Mouse (Mus musculus): ENCODE data around the gene Arid3b. TPM values are rescaled to one million over a fixed set of nuclear protein-coding genes. Genes with fewer than 3 reads are reported as not detected.
"Not testable (repeated sequence)": the region's sequence is repeated elsewhere in the genome, so short reads cannot be mapped to it uniquely, and the experiment has no call there.

Arid3b gene
- polyA plus RNA-seq (2015; fragmentation: Nextera tagmentation; extraction: Ambion mirVana) = 5.9 and 6.0 TPM in 2 replicates

DNA sequence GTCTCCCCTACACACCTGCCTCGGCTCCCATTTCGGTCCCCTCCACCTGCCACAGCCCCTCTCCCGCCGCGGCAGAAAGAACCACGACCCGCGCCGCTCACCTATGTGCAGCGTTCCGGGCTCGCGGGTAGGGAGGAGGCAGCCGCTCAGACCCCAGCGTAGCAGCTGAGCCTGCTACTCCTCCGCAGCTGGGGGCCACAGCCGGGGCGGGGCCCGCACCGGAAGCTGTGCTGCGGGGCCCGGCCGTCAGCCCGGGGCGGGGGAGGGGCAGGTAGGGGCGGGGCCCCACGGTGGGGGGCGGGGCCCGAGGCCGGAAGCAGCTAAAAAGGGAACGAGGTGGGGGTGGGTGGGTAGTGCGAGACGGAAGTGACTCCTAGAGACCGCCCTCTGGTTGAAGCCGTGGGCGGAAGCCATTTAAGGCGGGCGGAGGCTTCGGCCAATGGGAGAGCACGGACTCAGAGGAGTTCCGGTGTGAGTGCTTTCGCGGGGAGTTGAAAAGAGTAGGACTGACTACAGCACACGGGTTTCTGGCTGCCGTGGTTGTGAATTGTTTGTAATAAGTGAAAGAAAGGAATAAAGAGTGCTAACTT lies at the start of gene Arid3b:
Gene Arid3b, minus strand, starts transcription at position 213 of the 590 bp plus-strand sequence.
- WGBS = under 1% methylated on average over 42 of the region's 45 CpGs
- H3K27ac ChIP-seq = peak within 1 kb of the TSS; percentile 61; the same call in 1 of the 2 replicates

DNA sequence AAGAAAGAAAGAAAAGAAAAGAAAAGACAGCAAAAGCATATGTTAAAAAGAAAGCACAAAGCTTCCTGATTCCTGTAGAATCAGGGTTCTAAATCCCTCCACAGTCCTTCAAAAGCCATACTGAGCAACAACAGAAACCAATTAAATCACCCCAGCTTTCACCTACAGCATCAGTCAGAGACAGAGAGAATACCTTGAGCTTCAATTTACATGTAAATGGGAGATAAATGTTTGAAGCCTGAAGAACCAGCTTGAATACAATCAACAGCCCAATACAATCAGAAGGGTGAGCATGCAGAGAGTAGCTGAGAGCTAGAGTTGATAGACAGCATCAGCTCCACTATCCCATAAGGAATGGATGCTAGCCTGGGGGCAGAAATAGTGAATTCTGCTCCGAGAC lies 46.8 kb upstream of the Arid3b start:
- 58% methylated on average over 1 of the region's 1 CpGs for WGBS
- ATAC-seq (ENCODE audit: insufficient read depth, low FRiP score, low read depth) = no peak
- no peaks in the 10 kb centered on the region for H3K36me3 ChIP-seq

More for the DNA sequence above, at the start of gene Arid3b:
- H3K9ac ChIP-seq = peak within 1 kb of the TSS; percentile 58
- peak within 1 kb of the TSS; percentile 78 for H3K4me3 ChIP-seq (replicated peaks)
- H3K36me3 ChIP-seq = no peaks in the 10 kb centered on the region
- H3K4me1 ChIP-seq = peaks cover 8% of the 10 kb centered on the region; the same call in 1 of the 2 replicates
- 0 out of 2 replicates have a peak, but pooled peaks cover 9% of the 10 kb centered on the region for H3K27me3 ChIP-seq (replicated peaks)
- peak; percentile 100 for ATAC-seq (ENCODE audit: insufficient read depth, low FRiP score, low read depth)
- peak within 1 kb of the TSS; percentile 93 for H3K4me2 ChIP-seq
- H3K9me3 ChIP-seq = no peaks in the 10 kb centered on the region

DNA sequence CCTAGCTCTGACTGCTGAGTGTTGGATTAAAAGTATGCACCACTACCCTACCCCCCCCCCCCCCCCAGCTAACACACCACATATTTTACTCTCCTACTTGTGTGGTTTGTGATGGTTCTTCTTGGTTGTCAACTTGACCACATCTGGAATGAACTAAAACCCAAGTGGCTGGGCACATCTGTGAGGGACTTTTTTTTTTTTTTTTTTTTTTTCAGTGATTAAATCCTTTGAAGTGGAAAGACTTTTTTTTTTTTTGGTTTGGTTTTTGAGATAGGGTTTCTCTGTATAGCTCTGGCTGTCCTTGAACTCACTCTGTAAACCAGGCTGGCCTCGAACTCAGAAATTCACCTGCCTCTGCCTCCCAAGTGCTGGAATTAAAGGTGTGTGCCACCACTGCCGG lies 45.2 kb upstream of the Arid3b start:
- 86% methylated on average over 2 of the region's 2 CpGs for WGBS

More for the DNA sequence above, 46.8 kb upstream of the Arid3b start:
- Histone ChIP-seq H3K27me3 (replicated peaks) (no peaks in the 10 kb centered on the region), H3K9ac (no peak overlapping the region), H3K27ac (no peak overlapping the region), H3K4me1 (no peaks in the 10 kb centered on the region), H3K4me3 (replicated peaks) (no peak overlapping the region), H3K4me2 (no peak overlapping the region), H3K9me3 (no peaks in the 10 kb centered on the region)

DNA sequence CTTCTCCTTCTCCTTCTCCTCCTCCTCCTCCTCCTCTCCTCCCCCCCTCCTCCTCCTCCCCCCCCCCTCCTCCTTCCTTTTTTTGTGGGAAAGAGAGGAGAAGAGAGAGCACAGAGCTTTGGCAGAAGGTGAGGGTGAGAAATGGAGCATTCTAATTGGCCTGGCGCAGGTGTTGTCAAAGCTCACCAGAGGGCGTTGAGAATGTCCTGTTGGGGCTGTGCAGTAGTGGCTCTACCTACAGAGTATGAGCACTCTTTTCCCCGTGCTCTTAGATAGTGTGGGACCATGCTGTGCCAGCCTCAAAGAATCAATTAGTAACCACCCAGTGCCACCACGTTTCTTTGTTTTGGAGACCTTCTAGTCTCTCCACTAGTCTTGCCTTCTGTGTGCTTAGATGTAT lies 43.7 kb upstream of the Arid3b start:
- 25% methylated on average over 4 of the region's 4 CpGs for WGBS
- Histone ChIP-seq H3K4me2 (no peak overlapping the region), H3K27me3 (replicated peaks) (no peaks in the 10 kb centered on the region), H3K4me1 (no peaks in the 10 kb centered on the region), H3K9me3 (no peaks in the 10 kb centered on the region), H3K9ac (no peak overlapping the region), H3K36me3 (no peaks in the 10 kb centered on the region), H3K4me3 (replicated peaks) (no peak overlapping the region), H3K27ac (no peak overlapping the region)
- no peak for ATAC-seq (ENCODE audit: insufficient read depth, low FRiP score, low read depth)

More for the DNA sequence above, 45.2 kb upstream of the Arid3b start:
- not testable (repeated sequence) for H3K27ac ChIP-seq; H3K36me3 ChIP-seq; H3K9ac ChIP-seq; H3K9me3 ChIP-seq; H3K4me1 ChIP-seq; ATAC-seq (ENCODE audit: insufficient read depth, low FRiP score, low read depth); H3K27me3 ChIP-seq (replicated peaks); H3K4me2 ChIP-seq; H3K4me3 ChIP-seq (replicated peaks)

DNA sequence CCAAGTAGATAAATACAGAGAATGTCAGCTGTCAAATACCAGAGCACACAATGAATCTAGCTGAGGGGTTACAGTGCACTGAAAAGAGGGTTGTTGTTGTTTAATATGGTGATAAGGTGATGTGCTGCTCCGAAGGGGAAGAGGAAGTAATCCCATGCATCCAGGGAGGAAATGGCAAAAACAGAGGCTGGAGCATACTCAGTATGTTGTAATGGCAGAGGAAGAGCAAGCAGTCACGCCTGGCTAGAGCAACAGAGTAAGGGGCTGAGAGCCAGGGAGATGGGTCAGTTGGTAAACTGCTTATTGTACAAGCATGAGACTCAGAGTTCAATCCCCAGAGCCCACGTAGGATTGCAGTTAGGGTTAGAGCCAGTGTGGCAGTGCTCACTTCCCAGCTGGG lies 42.6 kb upstream of the Arid3b start:
- 39% methylated on average over 3 of the region's 3 CpGs for WGBS
- ATAC-seq (ENCODE audit: insufficient read depth, low FRiP score, low read depth) = no peak
- no peak overlapping the region for H3K4me2 ChIP-seq
- H3K36me3 ChIP-seq = no peaks in the 10 kb centered on the region
- H3K27ac ChIP-seq = no peak overlapping the region
- no peaks in the 10 kb centered on the region for H3K4me1 ChIP-seq
- H3K27me3 ChIP-seq (replicated peaks) = no peaks in the 10 kb centered on the region
- no peaks in the 10 kb centered on the region for H3K9me3 ChIP-seq
- no peak overlapping the region for H3K4me3 ChIP-seq (replicated peaks)
- no peak overlapping the region for H3K9ac ChIP-seq

DNA sequence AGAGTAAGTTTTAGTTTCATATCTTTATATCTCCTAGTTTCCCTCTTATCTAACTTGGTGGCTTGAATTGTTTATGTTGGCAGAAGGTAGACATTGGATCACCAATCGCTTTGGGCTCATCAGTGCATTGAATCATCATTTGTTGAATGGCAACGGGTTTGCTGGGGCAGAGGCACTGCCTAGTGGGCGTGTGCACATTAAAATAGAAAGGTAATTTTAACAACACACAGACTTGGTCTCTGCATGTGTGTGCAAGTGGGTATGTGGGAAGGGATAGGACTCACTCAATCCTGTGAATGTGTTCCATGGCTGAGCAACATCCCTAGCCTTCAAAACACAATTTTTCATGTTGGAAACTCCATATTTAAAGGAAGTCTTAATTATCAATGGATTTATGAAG lies 38.4 kb upstream of the Arid3b start:
- H3K4me2 ChIP-seq = no peak overlapping the region
- 63% methylated on average over 3 of the region's 3 CpGs for WGBS
- no peak overlapping the region for H3K9ac ChIP-seq
- H3K4me1 ChIP-seq = no peaks in the 10 kb centered on the region
- H3K27ac ChIP-seq = no peak overlapping the region
- H3K36me3 ChIP-seq = no peaks in the 10 kb centered on the region
- no peak overlapping the region for H3K4me3 ChIP-seq (replicated peaks)
- no peaks in the 10 kb centered on the region for H3K9me3 ChIP-seq
- no peak for ATAC-seq (ENCODE audit: insufficient read depth, low FRiP score, low read depth)
- H3K27me3 ChIP-seq (replicated peaks) = no peaks in the 10 kb centered on the region

DNA sequence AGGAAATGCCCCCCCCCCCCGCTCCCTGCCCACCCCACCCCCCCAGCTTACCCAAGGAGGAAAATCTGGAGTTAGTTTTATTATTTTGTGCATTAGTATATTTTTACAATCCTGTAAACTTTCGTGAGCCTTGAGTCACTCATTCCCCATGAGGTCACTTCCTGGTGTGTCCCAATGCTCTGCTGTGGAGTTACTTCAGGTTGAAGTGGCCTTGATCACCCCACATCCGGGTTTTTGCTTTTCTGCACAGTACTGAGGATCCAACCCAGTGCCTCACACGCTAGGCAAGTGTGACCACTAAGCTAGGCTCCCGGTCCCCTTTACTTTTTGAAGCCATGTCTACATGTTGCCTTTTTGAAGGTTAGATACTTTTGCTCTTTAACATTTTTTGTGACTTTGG lies 37.5 kb upstream of the Arid3b start:
- ATAC-seq (ENCODE audit: insufficient read depth, low FRiP score, low read depth) = no peak
- H3K4me1 ChIP-seq = no peaks in the 10 kb centered on the region
- no peak overlapping the region for H3K4me3 ChIP-seq (replicated peaks)
- no peak overlapping the region for H3K4me2 ChIP-seq
- no peaks in the 10 kb centered on the region for H3K36me3 ChIP-seq
- H3K27ac ChIP-seq = no peak overlapping the region
- H3K9ac ChIP-seq = no peak overlapping the region
- no peaks in the 10 kb centered on the region for H3K27me3 ChIP-seq (replicated peaks)
- WGBS = 81% methylated on average over 5 of the region's 5 CpGs
- H3K9me3 ChIP-seq = no peaks in the 10 kb centered on the region

DNA sequence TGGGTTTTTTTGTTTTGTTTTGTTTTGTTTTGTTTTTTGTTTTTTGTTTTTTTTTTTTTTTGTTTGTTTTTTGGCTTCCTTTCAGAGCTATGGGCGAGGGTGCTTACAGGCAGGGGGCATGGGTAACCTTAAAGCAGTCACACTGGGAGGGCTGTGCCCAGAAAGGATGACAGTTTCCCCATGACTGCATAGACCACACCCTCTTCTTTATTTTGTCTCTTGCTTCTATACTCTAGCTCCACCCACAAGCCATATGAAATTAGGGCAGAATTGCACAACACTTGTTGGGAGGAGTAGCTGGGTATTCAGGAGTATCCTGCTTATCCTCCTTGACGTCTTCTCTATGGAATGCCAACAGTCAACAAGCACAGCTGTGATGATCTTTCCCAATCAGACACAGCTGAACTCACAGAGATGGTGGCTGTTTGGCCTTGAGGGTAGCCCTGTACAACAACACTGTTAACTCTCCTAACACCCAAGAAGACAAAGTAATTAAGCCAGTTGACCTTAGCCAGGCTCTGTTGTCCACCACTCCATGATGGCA lies 33.8 kb upstream of the Arid3b start:
- H3K4me1 ChIP-seq = no peaks in the 10 kb centered on the region
- H3K4me3 ChIP-seq (replicated peaks) = no peak overlapping the region
- H3K27me3 ChIP-seq (replicated peaks) = no peaks in the 10 kb centered on the region
- ATAC-seq (ENCODE audit: insufficient read depth, low FRiP score, low read depth) = no peak
- no peaks in the 10 kb centered on the region for H3K9me3 ChIP-seq
- H3K4me2 ChIP-seq = no peak overlapping the region
- no peak overlapping the region for H3K27ac ChIP-seq
- H3K9ac ChIP-seq = no peak overlapping the region
- 44% methylated on average over 2 of the region's 2 CpGs for WGBS
- no peaks in the 10 kb centered on the region for H3K36me3 ChIP-seq

DNA sequence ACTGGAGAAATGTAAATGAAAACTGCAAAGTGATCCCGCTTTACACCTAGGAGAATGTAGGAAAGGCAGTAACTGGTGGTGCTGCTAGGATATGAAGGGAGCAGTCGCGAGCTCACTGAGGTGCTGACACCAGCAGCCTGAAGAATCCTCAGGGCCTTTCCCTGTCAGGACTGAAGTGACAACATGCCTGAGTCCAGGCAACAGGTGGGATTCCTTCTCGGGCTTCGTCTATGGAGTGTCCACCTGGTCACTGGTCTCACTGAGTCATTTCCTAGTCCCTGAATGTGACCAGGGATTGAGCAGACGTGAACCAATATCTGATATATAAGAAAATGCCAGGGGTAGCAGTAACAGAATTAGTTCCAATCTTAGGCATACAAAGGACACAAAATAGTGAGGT lies 32.2 kb upstream of the Arid3b start:
- H3K27me3 ChIP-seq (replicated peaks) = no peaks in the 10 kb centered on the region
- H3K36me3 ChIP-seq = no peaks in the 10 kb centered on the region
- ATAC-seq (ENCODE audit: insufficient read depth, low FRiP score, low read depth) = no peak
- no peak overlapping the region for H3K4me3 ChIP-seq (replicated peaks)
- H3K4me1 ChIP-seq = no peaks in the 10 kb centered on the region
- 76% methylated on average over 6 of the region's 6 CpGs for whole genome bisulfite sequencing
- H3K9ac ChIP-seq = no peak overlapping the region
- H3K9me3 ChIP-seq = no peaks in the 10 kb centered on the region
- no peak overlapping the region for H3K4me2 ChIP-seq
- no peak overlapping the region for H3K27ac ChIP-seq

DNA sequence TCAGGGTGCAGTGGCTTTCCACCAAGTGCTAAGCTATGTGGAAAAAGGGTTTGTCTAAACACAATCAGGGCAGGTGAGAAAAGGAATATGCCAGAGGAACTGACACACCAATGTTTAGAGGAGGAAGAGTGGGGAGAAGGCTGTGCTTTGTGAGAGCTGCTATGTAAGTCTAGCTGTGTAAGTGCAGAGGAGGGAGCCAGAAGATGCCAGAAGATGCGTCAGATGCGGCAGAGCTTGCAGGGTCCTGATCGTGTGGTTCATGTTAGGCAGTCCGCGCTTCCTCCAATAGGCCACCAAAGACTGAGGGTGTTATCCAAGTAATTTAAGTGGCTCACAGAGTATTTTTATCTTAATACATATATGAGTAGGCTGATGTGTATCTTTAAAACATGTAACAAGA lies 31.3 kb upstream of the Arid3b start:
- H3K36me3 ChIP-seq = no peaks in the 10 kb centered on the region
- no peak overlapping the region for H3K9ac ChIP-seq
- no peak overlapping the region for H3K27ac ChIP-seq
- no peak for ATAC-seq (ENCODE audit: insufficient read depth, low FRiP score, low read depth)
- H3K27me3 ChIP-seq (replicated peaks) = no peaks in the 10 kb centered on the region
- no peak overlapping the region for H3K4me3 ChIP-seq (replicated peaks)
- WGBS = 83% methylated on average over 5 of the region's 5 CpGs
- H3K9me3 ChIP-seq = no peaks in the 10 kb centered on the region
- no peaks in the 10 kb centered on the region for H3K4me1 ChIP-seq
- H3K4me2 ChIP-seq = no peak overlapping the region

DNA sequence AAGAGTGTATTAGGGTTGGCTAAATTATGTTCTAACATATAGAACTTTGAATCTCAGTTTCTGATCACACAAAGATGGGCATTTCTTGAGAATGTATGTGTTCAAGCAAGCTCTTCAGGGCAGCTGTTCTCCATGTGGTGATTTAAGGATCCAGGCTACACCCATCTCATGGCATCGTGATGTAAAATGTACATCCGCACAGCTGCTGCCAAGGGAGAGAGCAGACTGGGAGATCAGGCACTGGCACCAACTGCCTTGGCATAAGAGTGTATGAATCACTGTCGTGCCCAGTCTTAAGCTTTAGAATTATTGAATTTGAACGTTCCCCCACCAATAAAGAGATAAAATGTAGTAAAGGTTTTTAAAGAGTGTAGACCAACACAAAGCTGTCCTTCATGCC lies 30.6 kb upstream of the Arid3b start:
- 0 out of 2 replicates have a peak, but pooled peaks cover under 1% of the 10 kb centered on the region for H3K4me1 ChIP-seq
- H3K27ac ChIP-seq = no peak overlapping the region
- H3K9me3 ChIP-seq = no peaks in the 10 kb centered on the region
- no peak overlapping the region for H3K4me2 ChIP-seq
- ATAC-seq (ENCODE audit: insufficient read depth, low FRiP score, low read depth) = no peak
- WGBS = 81% methylated on average over 4 of the region's 4 CpGs
- H3K9ac ChIP-seq = no peak overlapping the region
- no peaks in the 10 kb centered on the region for H3K36me3 ChIP-seq
- no peaks in the 10 kb centered on the region for H3K27me3 ChIP-seq (replicated peaks)
- H3K4me3 ChIP-seq (replicated peaks) = no peak overlapping the region

DNA sequence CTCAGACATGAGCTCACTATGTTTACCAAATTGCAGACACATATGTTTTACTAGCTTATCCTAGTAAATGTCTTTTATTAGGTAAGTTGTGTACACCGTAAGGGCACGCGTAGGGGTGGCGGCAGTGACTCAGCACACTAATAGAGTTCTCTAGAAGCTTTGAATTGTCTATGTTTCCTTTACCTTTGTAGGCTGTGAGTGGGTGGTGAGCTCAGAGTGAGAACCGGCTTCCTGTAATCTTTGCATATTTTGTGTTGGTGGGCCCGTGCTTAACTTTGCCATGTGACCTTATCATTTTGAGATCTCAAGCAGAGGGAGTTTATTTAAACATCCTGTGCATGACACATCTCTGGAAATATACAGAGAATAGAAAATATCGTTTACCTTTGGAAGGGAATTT lies 29.9 kb upstream of the Arid3b start:
- no peaks in the 10 kb centered on the region for H3K9me3 ChIP-seq
- H3K27ac ChIP-seq = no peak overlapping the region
- H3K9ac ChIP-seq = no peak overlapping the region
- H3K27me3 ChIP-seq (replicated peaks) = no peaks in the 10 kb centered on the region
- H3K4me1 ChIP-seq = 0 out of 2 replicates have a peak, but pooled peaks cover 5% of the 10 kb centered on the region
- ATAC-seq (ENCODE audit: insufficient read depth, low FRiP score, low read depth) = no peak
- H3K36me3 ChIP-seq = no peaks in the 10 kb centered on the region
- WGBS = 65% methylated on average over 7 of the region's 7 CpGs
- H3K4me3 ChIP-seq (replicated peaks) = no peak overlapping the region
- H3K4me2 ChIP-seq = no peak overlapping the region

Measured in stomach, embryonic 15.5 days (tissue).